Mouse (Mus musculus) lung, embryonic 15.5 days (tissue): Measurements from ENCODE around the gene Litaf. TPM values are rescaled to one million over a fixed set of nuclear protein-coding genes. Genes with fewer than 3 reads are reported as not detected.
A peak's percentile ranks its signal among the peaks of the same experiment; 100 is the strongest.

Experiments used
- ATAC-seq: fragments of 200-750 bp; cut with Nextera tagmentation; 2 replicates; pipeline ENCODE4 v1.8.0; 2017; ENCODE audit warnings: moderate number of reproducible peaks, borderline replicate concordance; ENCODE audit not compliant: low FRiP score, low TSS enrichment; ENCODE audit errors: extremely low read depth
- H3K27ac ChIP-seq: fragments of 300-500 bp; sonication (generic); 2 replicates; pipeline ENCODE4 v1.5.1; 2015; ENCODE audit warnings: moderate library complexity, mild to moderate bottlenecking, inconsistent platforms
- H3K27me3 ChIP-seq: fragments of 300-500 bp; sonication (generic); 2 replicates; pipeline ENCODE4 v1.6.1; 2015; ENCODE audit warnings: inconsistent platforms
- H3K36me3 ChIP-seq: fragments of 300-500 bp; sonication (generic); 2 replicates; pipeline ENCODE4 v1.6.1; 2015; ENCODE audit warnings: inconsistent platforms
- H3K4me1 ChIP-seq: fragments of 300-500 bp; sonication (generic); 2 replicates; pipeline ENCODE4 v1.6.1; 2015; ENCODE audit warnings: inconsistent platforms
- H3K4me2 ChIP-seq: fragments of 300-500 bp; sonication (generic); 2 replicates; pipeline ENCODE4 v1.6.1; 2015; ENCODE audit warnings: inconsistent platforms, mild to moderate bottlenecking, moderate library complexity
- H3K4me3 ChIP-seq: fragments of 300-500 bp; sonication (generic); 2 replicates; pipeline ENCODE4 v1.5.1; 2015; ENCODE audit warnings: mild to moderate bottlenecking, inconsistent platforms
- H3K9ac ChIP-seq: fragments of 300-500 bp; sonication (generic); 2 replicates; pipeline ENCODE4 v1.6.1; 2015; ENCODE audit warnings: inconsistent platforms
- H3K9me3 ChIP-seq: fragments of 300-500 bp; sonication (generic); 2 replicates; pipeline ENCODE4 v1.6.1; 2016; ENCODE audit warnings: inconsistent platforms
- WGBS: fragments of 180-500 bp; shearing (Covaris S2); methylation state at CpG from one replicate; pipeline ENCODE4 v1.1.7; 2015; 5-methylcytosine and 5-hydroxymethylcytosine counted together
- polyA plus RNA-seq: library from polyadenylated mRNA; unstranded; fragments of >200 nt; fragmentation: Nextera tagmentation; extraction: Ambion mirVana; gene quantifications from 2 replicates; pipeline ENCODE4 v1.2.1, GENCODE M21; 2015

Gene Litaf
- polyA plus RNA-seq, 1 experiment from 2014 or later = 111 TPM

DNA sequence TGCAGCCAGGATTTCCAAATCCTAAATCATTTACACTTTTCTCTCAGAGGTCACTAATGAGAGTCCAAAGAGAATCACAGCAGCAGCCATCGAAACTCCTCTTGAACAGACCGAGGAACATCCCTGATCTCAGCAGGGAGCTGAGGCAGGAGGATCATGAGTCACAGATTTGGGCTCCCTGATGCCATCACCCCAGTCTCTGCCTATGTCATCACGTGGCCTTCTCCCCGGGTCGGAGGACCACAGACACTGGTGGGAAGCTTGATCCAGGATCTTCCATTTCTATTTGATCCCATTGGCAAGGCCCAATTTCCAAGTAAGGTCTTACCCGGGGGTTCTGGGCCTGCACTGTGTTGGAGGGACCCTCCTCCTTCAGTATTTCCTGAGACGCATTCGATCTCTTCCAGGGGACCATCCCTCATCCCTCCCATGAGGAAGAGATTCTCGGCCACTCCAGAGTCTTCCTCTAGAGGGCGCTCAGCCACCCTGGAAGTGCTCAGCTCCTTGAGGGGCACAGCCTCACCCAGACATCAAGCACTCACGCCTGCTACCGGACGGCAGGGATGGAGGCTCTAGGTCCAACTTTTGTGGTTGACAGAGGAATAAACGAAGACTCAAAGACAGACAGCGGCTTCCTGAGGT is 30.0 kb downstream of the Litaf start:
- Histone ChIP-seq H3K27me3 (no peaks in the 10 kb centered on the region), H3K36me3 (no peaks in the 10 kb centered on the region), H3K9me3 (no peaks in the 10 kb centered on the region), H3K4me3 (no peak overlapping the region), H3K4me2 (no peak overlapping the region; the same call in 1 of the 2 replicates), H3K9ac (no peak overlapping the region), H3K4me1 (peaks cover 6% of the 10 kb centered on the region; the same call in 1 of the 2 replicates), H3K27ac (no peak overlapping the region)
- WGBS = 22% methylated on average over 15 of the region's 15 CpGs
- ATAC-seq = peak; percentile 71; the same call in 1 of the 2 replicates

DNA sequence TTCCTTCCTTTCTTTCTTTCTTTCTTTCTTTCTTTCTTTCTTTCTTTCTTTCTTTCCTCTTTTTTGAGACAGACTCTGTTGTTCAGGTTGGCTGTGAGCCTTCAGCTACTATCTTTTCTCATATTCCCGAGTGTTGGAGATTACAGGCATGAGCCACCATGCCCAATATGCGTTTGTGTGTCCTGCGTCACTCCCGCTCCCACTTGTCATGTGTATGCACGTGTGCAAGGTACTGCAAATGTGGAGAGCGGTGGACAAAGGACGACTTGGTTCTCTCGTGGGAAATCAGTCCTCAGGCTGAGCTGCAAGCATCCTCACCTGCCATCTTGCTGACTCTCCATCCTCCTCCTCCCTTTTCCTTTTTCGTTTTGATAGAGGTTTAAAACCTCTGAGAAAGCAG is 30.7 kb downstream of the Litaf start:
- Histone ChIP-seq H3K9me3 (no peaks in the 10 kb centered on the region), H3K36me3 (no peaks in the 10 kb centered on the region), H3K9ac (no peak overlapping the region), H3K4me3 (no peak overlapping the region), H3K27me3 (no peaks in the 10 kb centered on the region), H3K4me1 (peaks cover 6% of the 10 kb centered on the region; the same call in 1 of the 2 replicates), H3K27ac (no peak overlapping the region), H3K4me2 (no peak overlapping the region)
- ATAC-seq = no peak
- 79% methylated on average over 9 of the region's 9 CpGs for WGBS

DNA sequence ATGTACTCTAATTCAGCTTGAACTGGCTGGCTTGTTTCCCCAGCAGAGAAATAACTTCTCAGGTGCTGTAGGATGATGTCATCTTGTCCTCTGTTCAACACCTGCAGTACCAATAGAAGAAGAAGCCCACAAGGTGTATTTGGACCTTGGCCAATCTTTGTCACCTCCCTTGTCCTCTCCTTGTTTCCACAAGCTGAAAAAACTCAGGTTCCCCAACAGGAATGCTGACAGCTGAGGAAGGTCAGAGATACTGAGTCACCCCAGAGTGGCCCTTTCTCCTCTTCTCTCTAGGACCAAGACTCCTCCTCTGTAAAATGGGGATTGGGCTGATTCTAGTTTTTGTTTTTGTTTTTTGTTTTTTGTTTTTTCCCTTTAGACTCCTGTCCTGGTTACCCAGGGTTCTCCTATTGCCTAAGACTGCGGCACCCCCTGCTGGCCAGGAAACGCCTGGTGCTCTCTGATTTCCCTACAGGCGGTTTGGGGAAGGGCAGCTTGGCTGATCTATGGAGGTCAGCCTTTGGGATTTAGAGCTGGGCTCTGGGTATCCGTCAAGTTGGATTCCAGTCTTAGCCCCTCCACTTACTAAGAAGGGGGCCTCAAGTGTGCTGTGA is 31.7 kb downstream of the Litaf start:
- H3K9ac ChIP-seq = no peak overlapping the region
- no peak overlapping the region for H3K27ac ChIP-seq
- peak; percentile 58; the same call in 1 of the 2 replicates for ATAC-seq

DNA sequence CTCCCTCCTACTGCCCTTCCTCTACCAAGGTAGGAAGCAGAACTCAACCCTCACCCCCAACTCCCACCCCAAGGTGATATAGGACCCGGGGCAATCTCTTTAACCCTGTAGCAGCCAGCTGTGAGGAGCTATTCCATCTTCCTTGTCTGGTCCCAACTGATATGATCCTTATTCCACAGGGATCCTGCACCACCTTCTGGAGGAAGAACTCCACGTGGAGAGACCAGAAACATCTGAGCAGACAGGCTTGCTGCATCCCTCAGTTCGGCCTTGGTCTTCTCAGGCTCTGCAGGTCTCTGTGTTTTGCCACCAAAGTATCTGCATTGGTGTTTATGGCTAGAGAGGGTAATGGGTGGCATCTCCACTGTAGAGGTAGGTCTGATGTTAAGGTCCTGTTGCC is 34.6 kb downstream of the Litaf start:
- Histone ChIP-seq H3K4me3 (no peak overlapping the region), H3K27ac (no peak overlapping the region), H3K4me1 (peaks cover 5% of the 10 kb centered on the region; the same call in 1 of the 2 replicates), H3K27me3 (no peaks in the 10 kb centered on the region), H3K4me2 (no peak overlapping the region), H3K9me3 (no peaks in the 10 kb centered on the region), H3K9ac (no peak overlapping the region), H3K36me3 (no peaks in the 10 kb centered on the region)
- ATAC-seq = no peak
- WGBS = 43% methylated on average over 3 of the region's 3 CpGs

More for the DNA sequence above, 31.7 kb downstream of the Litaf start:
- Histone ChIP-seq H3K4me3 (no peak overlapping the region), H3K27me3 (no peaks in the 10 kb centered on the region), H3K4me1 (peaks cover 6% of the 10 kb centered on the region; the same call in 1 of the 2 replicates), H3K9me3 (no peaks in the 10 kb centered on the region), H3K4me2 (no peak overlapping the region), H3K36me3 (no peaks in the 10 kb centered on the region)
- WGBS = under 1% methylated on average over 4 of the region's 4 CpGs

DNA sequence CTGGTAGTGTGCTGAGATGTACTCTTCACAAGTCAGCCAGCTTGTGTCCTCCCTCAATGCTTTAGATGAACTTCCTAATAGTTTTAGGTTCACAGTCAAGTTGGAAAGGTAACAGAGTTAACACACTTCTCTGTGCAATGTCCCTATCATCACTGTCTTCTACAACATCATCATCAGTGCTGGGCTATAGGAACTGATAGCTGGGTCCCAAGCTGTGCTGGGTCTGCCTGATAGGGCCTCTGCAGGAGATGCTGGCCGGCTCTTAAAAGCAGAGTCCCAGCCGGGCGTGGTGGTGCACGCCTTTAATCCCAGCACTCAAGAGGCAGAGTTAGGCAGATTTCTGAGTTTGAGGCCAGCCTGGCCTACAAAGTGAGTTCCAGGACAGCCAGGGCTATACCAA is 35.1 kb downstream of the Litaf start:
- ATAC-seq = no peak
- 78% methylated on average over 4 of the region's 4 CpGs for WGBS
- H3K9ac ChIP-seq = no peak overlapping the region
- no peak overlapping the region for H3K4me2 ChIP-seq
- H3K9me3 ChIP-seq = no peaks in the 10 kb centered on the region
- H3K27ac ChIP-seq = no peak overlapping the region
- no peak overlapping the region for H3K4me3 ChIP-seq
- H3K36me3 ChIP-seq = no peaks in the 10 kb centered on the region
- no peaks in the 10 kb centered on the region for H3K27me3 ChIP-seq
- H3K4me1 ChIP-seq = peaks cover under 1% of the 10 kb centered on the region; the same call in 1 of the 2 replicates

DNA sequence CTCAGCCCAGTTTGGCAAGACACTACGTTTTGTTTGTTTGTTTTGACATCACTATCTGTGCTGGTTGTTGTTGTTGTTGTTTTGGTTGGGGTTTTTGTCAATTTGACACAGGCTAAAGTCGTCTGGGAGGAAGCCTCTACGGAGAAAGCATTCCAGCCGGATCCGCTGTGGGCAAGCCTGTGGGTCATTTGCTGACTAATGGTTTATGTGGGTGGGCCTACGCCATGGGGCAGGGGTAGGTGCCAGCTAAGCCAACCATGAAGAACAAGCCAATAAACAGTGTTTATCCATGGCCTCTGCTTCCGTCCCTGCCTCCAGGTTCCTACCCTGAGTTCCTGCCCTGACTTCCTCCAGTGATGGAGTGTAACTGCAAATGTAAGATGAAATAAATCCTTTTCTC is 37.8 kb downstream of the Litaf start:
- Histone ChIP-seq H3K4me1 (no peaks in the 10 kb centered on the region), H3K27ac (no peak overlapping the region), H3K9me3 (no peaks in the 10 kb centered on the region), H3K4me3 (no peak overlapping the region), H3K27me3 (no peaks in the 10 kb centered on the region), H3K4me2 (no peak overlapping the region), H3K36me3 (no peaks in the 10 kb centered on the region), H3K9ac (no peak overlapping the region)
- ATAC-seq = no peak
- 73% methylated on average over 7 of the region's 7 CpGs for WGBS

DNA sequence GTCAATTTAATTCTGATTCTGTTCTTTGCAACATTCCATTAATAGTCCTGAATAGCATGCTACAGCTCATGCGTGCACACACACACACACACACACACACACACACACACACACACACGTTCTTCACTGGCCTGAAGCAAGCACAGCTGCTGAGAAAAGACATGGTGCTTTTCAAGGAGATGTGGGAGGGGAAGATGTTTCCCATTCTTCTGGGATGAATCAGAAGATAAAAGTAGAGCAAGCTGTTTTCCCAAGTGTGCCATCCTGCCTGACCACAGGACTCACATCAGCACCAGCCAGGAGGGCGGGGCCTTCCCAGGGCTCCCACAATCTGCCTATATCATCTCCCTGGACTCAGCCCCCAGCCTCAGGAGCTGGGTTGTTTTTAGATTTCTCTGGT is 41.1 kb downstream of the Litaf start:
- no peak overlapping the region for H3K9ac ChIP-seq
- H3K27ac ChIP-seq = no peak overlapping the region
- no peak overlapping the region for H3K4me2 ChIP-seq
- 75% methylated on average over 3 of the region's 3 CpGs for WGBS
- H3K4me1 ChIP-seq = no peaks in the 10 kb centered on the region
- H3K36me3 ChIP-seq = no peaks in the 10 kb centered on the region
- no peaks in the 10 kb centered on the region for H3K9me3 ChIP-seq
- no peaks in the 10 kb centered on the region for H3K27me3 ChIP-seq
- H3K4me3 ChIP-seq = no peak overlapping the region
- no peak for ATAC-seq

DNA sequence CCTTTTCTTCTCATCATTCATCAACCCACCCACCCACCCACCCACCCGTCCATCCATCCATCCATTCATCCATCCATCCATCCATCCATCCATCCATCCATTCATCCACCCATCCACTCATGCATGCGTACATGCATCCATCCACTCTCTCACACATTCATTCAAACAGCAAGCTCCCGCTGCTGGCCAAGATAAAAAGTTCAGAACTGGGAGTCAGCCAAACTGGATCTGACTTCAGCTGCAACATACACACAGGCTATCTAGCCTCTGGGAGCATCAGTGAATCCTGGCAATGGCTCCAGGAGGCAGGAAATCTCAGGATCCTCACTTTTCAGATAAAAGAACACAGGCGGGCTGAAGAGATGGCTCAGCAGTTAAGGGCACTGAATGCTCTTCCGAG is 42.3 kb downstream of the Litaf start:
- no peak for ATAC-seq
- Histone ChIP-seq H3K27ac (no peak overlapping the region), H3K9ac (no peak overlapping the region), H3K27me3 (no peaks in the 10 kb centered on the region), H3K4me2 (no peak overlapping the region), H3K9me3 (no peaks in the 10 kb centered on the region), H3K4me3 (no peak overlapping the region), H3K4me1 (peaks cover under 1% of the 10 kb centered on the region; the same call in 1 of the 2 replicates), H3K36me3 (no peaks in the 10 kb centered on the region)
- WGBS = 66% methylated on average over 5 of the region's 5 CpGs

DNA sequence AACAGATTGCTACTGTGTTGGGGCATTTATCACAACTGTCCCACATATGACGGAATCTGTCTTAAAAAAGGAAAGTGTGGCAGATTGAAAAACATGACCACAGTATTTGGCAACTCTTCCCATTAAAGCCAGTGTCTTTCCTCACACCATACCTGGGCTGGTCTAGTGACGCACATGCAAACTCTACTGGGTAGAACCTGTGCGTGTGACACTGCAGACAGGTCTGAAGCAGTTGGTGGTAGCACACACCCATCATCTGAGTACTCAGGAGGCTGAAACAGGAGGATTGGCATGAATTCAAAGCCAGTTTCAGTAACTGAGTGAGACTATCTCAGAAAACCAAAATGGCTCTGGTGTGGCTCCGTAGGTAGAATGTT is 43.9 kb downstream of the Litaf start:
- Histone ChIP-seq H3K27ac (no peak overlapping the region), H3K9ac (no peak overlapping the region), H3K27me3 (no peaks in the 10 kb centered on the region), H3K9me3 (no peaks in the 10 kb centered on the region), H3K4me3 (no peak overlapping the region), H3K4me2 (no peak overlapping the region), H3K36me3 (no peaks in the 10 kb centered on the region), H3K4me1 (peaks cover 10% of the 10 kb centered on the region)
- WGBS = 87% methylated on average over 4 of the region's 4 CpGs
- no peak for ATAC-seq

DNA sequence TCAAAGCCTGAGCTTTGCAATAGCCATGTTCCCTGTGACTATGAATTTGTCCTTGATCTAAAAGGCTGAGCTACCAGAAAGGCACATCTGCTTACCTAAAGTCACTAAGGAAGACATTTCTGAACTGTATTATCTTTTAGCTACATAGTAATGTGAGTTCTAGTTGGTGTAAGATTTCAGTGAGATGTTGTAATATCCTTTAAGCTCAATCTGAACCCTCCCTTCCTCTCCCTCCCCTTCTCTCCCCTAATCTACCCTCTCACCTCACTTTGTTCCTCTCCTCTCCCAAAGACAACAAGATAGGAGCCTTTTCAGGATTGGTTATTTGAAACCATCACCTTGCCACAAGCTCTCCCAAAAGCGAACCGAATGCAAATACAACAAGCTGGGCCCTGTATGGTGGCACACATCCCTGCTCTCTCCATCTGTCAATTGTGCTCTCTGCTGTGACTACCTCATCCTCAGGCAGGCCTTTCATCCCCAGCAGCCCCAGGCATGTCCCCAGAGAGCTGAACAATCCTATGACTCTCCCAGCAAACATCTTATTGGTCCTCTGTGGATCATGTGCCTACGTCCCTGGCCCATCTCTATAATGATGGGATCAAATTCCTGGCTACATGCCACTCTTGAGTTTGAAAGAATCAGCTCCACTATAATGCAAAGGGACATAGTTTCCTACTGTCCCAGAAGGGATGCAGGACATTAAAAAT is 44.4 kb downstream of the Litaf start:
- H3K27me3 ChIP-seq = no peaks in the 10 kb centered on the region
- peaks cover 10% of the 10 kb centered on the region for H3K4me1 ChIP-seq
- peak; percentile 21; the same call in 1 of the 2 replicates for ATAC-seq
- H3K36me3 ChIP-seq = no peaks in the 10 kb centered on the region
- no peak overlapping the region for H3K4me3 ChIP-seq
- no peak overlapping the region for H3K4me2 ChIP-seq
- WGBS = 40% methylated on average over 3 of the region's 3 CpGs
- no peak overlapping the region for H3K27ac ChIP-seq
- H3K9ac ChIP-seq = no peak overlapping the region
- no peaks in the 10 kb centered on the region for H3K9me3 ChIP-seq

DNA sequence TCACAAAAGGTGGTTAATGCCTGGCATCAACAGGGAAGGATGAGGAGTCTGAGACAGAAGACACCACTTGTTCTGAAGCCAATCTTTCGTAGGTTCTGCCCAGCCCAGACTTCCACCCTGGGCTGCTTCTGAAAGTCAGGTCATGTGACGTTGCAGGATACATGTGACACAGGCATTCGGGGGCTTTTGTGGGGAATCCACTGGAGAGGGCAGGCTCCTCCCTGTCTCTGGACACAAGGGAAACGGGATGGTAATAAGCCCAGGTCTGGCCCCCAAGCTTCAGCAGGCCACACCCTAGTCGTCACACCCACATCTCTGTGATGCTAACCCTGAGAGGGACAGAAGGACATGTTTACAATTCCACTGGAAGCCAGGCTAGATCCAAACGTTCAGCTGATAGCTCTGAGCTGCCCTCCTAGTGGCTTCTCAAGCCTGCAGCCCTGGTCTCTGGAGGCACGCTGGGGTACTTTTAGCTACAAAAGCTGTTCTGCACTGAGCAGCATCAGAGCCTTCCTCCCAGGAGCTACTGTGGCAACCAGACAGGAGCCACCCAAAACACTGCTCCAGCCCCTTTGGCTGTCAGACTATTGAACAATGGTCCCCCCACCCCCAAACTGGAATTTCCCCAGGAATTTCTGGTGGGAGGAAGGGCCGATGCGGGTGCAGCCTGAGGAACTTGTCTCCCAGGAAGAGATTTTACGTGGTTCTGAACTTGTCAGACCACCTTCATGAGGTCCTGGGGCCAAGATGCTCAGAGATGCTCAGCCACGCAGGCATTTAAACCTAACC is 48.0 kb downstream of the Litaf start:
- 41% methylated on average over 11 of the region's 11 CpGs for WGBS
- no peak for ATAC-seq
- no peak overlapping the region for H3K4me2 ChIP-seq
- peaks cover 18% of the 10 kb centered on the region for H3K4me1 ChIP-seq
- no peaks in the 10 kb centered on the region for H3K36me3 ChIP-seq
- H3K9me3 ChIP-seq = no peaks in the 10 kb centered on the region
- no peak overlapping the region for H3K4me3 ChIP-seq
- H3K27me3 ChIP-seq = no peaks in the 10 kb centered on the region
- no peak overlapping the region for H3K27ac ChIP-seq
- no peak overlapping the region for H3K9ac ChIP-seq
